Mouse (Mus musculus) brain, embryonic 14.5 days (tissue): ENCODE measurements at regions not wholly inside any gene's neighbourhood (a gene's known extent, or its start where the extent isn't known, plus 50 kb on each side); places are given as distances from the start of the nearest gene placed in this dataset.

Experiments used
- CTCF ChIP-seq: fragments of 200-500 bp; IDR thresholded peaks from 2 replicates; pipeline ENCODE4 v1.5.1; 2012; ENCODE audit warnings: inconsistent platforms, mild to moderate bottlenecking, moderate library complexity, borderline replicate concordance; ENCODE audit not compliant: insufficient read depth, insufficient read length; ENCODE audit errors: extremely low read depth
- POLR2A ChIP-seq: fragments of 200-500 bp; IDR thresholded peaks from 2 replicates; pipeline ENCODE4 v1.6.1; 2012; ENCODE audit warnings: mild to moderate bottlenecking, inconsistent platforms, borderline replicate concordance; ENCODE audit not compliant: poor library complexity, insufficient read depth, insufficient read length, severe bottlenecking; ENCODE audit errors: extremely low read depth

GRCm38 (mm10) chrX:10896193-10896955, 181.6 kb downstream of the Mid1ip1 start:
- TF ChIP-seq CTCF (no peak), POLR2A (no peak)
